Mouse (Mus musculus): ENCODE data around the gene Psmc4. TPM values are rescaled to one million over a fixed set of nuclear protein-coding genes. Genes with fewer than 3 reads are reported as not detected.
A peak's percentile ranks its signal among the peaks of the same experiment; 100 is the strongest.

Gene Psmc4
- polyA plus RNA-seq (2016; fragmentation: Nextera tagmentation; extraction: Ambion mirVana): 315 and 364 TPM in 2 replicates

GRCm38 (mm10) chr7:28049476-28050409 lies at the start of gene Psmc4:
Psmc4 (minus strand) TSS chr7:28050101.
- Histone ChIP-seq H3K27ac (peak within 1 kb of the TSS; percentile 89), H3K4me3 (peak within 1 kb of the TSS; percentile 94), H3K27me3 (ENCODE audit: insufficient read depth, poor library complexity, severe bottlenecking) (no peaks in the 10 kb centered on the region), H3K9me3 (no peaks in the 10 kb centered on the region), H3K36me3 (peaks cover 42% of the 10 kb centered on the region), H3K4me1 (peaks cover 6% of the 10 kb centered on the region)
- 1% methylated on average over 52 of the region's 52 CpGs for WGBS
- DNase-seq (ENCODE audit: low spot score): peak; percentile 99

- no peaks in the 10 kb centered on the region for H3K36me3 ChIP-seq
- H3K4me1 ChIP-seq: no peaks in the 10 kb centered on the region
- peaks cover 6% of the 10 kb centered on the region for H3K9me3 ChIP-seq
- no peak overlapping the region for H3K4me3 ChIP-seq
- peak; percentile 64 for DNase-seq (ENCODE audit: low spot score)
- H3K27me3 ChIP-seq (ENCODE audit: insufficient read depth, poor library complexity, severe bottlenecking): peaks cover 18% of the 10 kb centered on the region; the same call in 1 of the 2 replicates
- H3K27ac ChIP-seq: no peak overlapping the region
- WGBS: 92% methylated on average over 16 of the region's 16 CpGs
Observed at GRCm38 (mm10) chr7:28099101-28099500, 49.2 kb upstream of the Psmc4 start.

- WGBS: 36% methylated on average over 11 of the region's 11 CpGs
- Histone ChIP-seq H3K4me1 (no peaks in the 10 kb centered on the region), H3K9me3 (no peaks in the 10 kb centered on the region), H3K27me3 (ENCODE audit: insufficient read depth, poor library complexity, severe bottlenecking) (no peaks in the 10 kb centered on the region; the same call in 1 of the 2 replicates), H3K36me3 (no peaks in the 10 kb centered on the region), H3K4me3 (no peak overlapping the region), H3K27ac (no peak overlapping the region)
- no peak for DNase-seq (ENCODE audit: low spot score)
Observed at GRCm38 (mm10) chr7:28093541-28093940, 43.6 kb upstream of the Psmc4 start.

GRCm38 (mm10) chr7:28086236-28086635 lies 36.3 kb upstream of the Psmc4 start:
- 74% methylated on average over 16 of the region's 16 CpGs for whole genome bisulfite sequencing

GRCm38 (mm10) chr7:28084215-28084614 lies 34.3 kb upstream of the Psmc4 start:
- 67% methylated on average over 7 of the region's 7 CpGs for WGBS
- Histone ChIP-seq H3K9me3 (no peaks in the 10 kb centered on the region), H3K27me3 (ENCODE audit: insufficient read depth, poor library complexity, severe bottlenecking) (no peaks in the 10 kb centered on the region), H3K27ac (no peak overlapping the region), H3K4me1 (no peaks in the 10 kb centered on the region), H3K4me3 (no peak overlapping the region), H3K36me3 (no peaks in the 10 kb centered on the region)
- DNase-seq (ENCODE audit: low spot score): no peak

More at GRCm38 (mm10) chr7:28086236-28086635, 36.3 kb upstream of the Psmc4 start:
- Histone ChIP-seq H3K4me3 (no peak overlapping the region), H3K9me3 (no peaks in the 10 kb centered on the region), H3K27me3 (ENCODE audit: insufficient read depth, poor library complexity, severe bottlenecking) (no peaks in the 10 kb centered on the region), H3K4me1 (no peaks in the 10 kb centered on the region), H3K27ac (no peak overlapping the region), H3K36me3 (no peaks in the 10 kb centered on the region)
- DNase-seq (ENCODE audit: low spot score): no peak

- Histone ChIP-seq H3K27me3 (ENCODE audit: insufficient read depth, poor library complexity, severe bottlenecking) (no peaks in the 10 kb centered on the region), H3K4me1 (no peaks in the 10 kb centered on the region), H3K36me3 (no peaks in the 10 kb centered on the region), H3K4me3 (no peak within 1 kb of the TSS), H3K27ac (no peak within 1 kb of the TSS), H3K9me3 (no peaks in the 10 kb centered on the region)
- 84% methylated on average over 21 of the region's 21 CpGs for WGBS
- no peak for DNase-seq (ENCODE audit: low spot score)
Observed at GRCm38 (mm10) chr7:28070531-28071298, 20.8 kb upstream of the Psmc4 start, which contains the start of gene Fcgbp. Fcgbp (plus strand) TSS chr7:28071236.

GRCm38 (mm10) chr7:28069546-28070172 lies 19.8 kb upstream of the Psmc4 start:
- Histone ChIP-seq H3K9me3 (no peaks in the 10 kb centered on the region), H3K4me1 (no peaks in the 10 kb centered on the region), H3K27ac (no peak overlapping the region), H3K36me3 (no peaks in the 10 kb centered on the region), H3K27me3 (ENCODE audit: insufficient read depth, poor library complexity, severe bottlenecking) (no peaks in the 10 kb centered on the region), H3K4me3 (no peak overlapping the region)
- WGBS: 63% methylated on average over 3 of the region's 3 CpGs
- peak; percentile 70 for DNase-seq (ENCODE audit: low spot score)

- H3K9me3 ChIP-seq: no peaks in the 10 kb centered on the region
- no peaks in the 10 kb centered on the region for H3K4me1 ChIP-seq
- 81% methylated on average over 3 of the region's 3 CpGs for WGBS
- H3K36me3 ChIP-seq: no peaks in the 10 kb centered on the region
- H3K27ac ChIP-seq: no peak overlapping the region
- DNase-seq (ENCODE audit: low spot score): no peak
- H3K4me3 ChIP-seq: no peak overlapping the region
- no peaks in the 10 kb centered on the region for H3K27me3 ChIP-seq (ENCODE audit: insufficient read depth, poor library complexity, severe bottlenecking)
Observed at GRCm38 (mm10) chr7:28068661-28069060, 18.8 kb upstream of the Psmc4 start.

GRCm38 (mm10) chr7:28059972-28060371 lies 10.1 kb upstream of the Psmc4 start:
- no peaks in the 10 kb centered on the region for H3K4me1 ChIP-seq
- 0 out of 2 replicates have a peak, but pooled peaks cover 2% of the 10 kb centered on the region for H3K9me3 ChIP-seq
- no peaks in the 10 kb centered on the region for H3K36me3 ChIP-seq
- no peak overlapping the region for H3K4me3 ChIP-seq
- no peak overlapping the region for H3K27ac ChIP-seq
- DNase-seq (ENCODE audit: low spot score): peak; percentile 70
- no peaks in the 10 kb centered on the region; the same call in 1 of the 2 replicates for H3K27me3 ChIP-seq (ENCODE audit: insufficient read depth, poor library complexity, severe bottlenecking)
- WGBS: 96% methylated on average over 1 of the region's 1 CpGs

GRCm38 (mm10) chr7:28053046-28053930 lies 3.4 kb upstream of the Psmc4 start:
- no peak overlapping the region for H3K4me3 ChIP-seq
- no peaks in the 10 kb centered on the region for H3K27me3 ChIP-seq (ENCODE audit: insufficient read depth, poor library complexity, severe bottlenecking)
- H3K27ac ChIP-seq: no peak overlapping the region
- peaks cover 6% of the 10 kb centered on the region for H3K4me1 ChIP-seq
- no peaks in the 10 kb centered on the region for H3K9me3 ChIP-seq
- WGBS: 80% methylated on average over 6 of the region's 6 CpGs
- H3K36me3 ChIP-seq: peaks cover 6% of the 10 kb centered on the region
- DNase-seq (ENCODE audit: low spot score): no peak

- H3K4me1 ChIP-seq: peaks cover 6% of the 10 kb centered on the region
- WGBS: 61% methylated on average over 17 of the region's 17 CpGs
- peak overlapping the region; percentile 49; the same call in 1 of the 2 replicates for H3K27ac ChIP-seq
- no peaks in the 10 kb centered on the region for H3K9me3 ChIP-seq
- no peaks in the 10 kb centered on the region for H3K27me3 ChIP-seq (ENCODE audit: insufficient read depth, poor library complexity, severe bottlenecking)
- peaks cover 33% of the 10 kb centered on the region for H3K36me3 ChIP-seq
- DNase-seq (ENCODE audit: low spot score): no peak
- peak overlapping the region; percentile 94 for H3K4me3 ChIP-seq
Observed at GRCm38 (mm10) chr7:28050584-28050983, 683 bp upstream of the Psmc4 start.

- WGBS: 87% methylated on average over 4 of the region's 4 CpGs
- Histone ChIP-seq H3K36me3 (peaks cover 94% of the 10 kb centered on the region), H3K4me1 (peaks cover 6% of the 10 kb centered on the region), H3K27ac (no peak overlapping the region), H3K9me3 (no peaks in the 10 kb centered on the region), H3K4me3 (no peak overlapping the region), H3K27me3 (ENCODE audit: insufficient read depth, poor library complexity, severe bottlenecking) (no peaks in the 10 kb centered on the region)
- DNase-seq (ENCODE audit: low spot score): no peak
Observed at GRCm38 (mm10) chr7:28044524-28044923, 5.4 kb downstream of the Psmc4 start.
